Mouse (Mus musculus) kidney, embryonic 15.5 days (tissue): ENCODE results near the gene Rabl6. TPM values are rescaled to one million over a fixed set of nuclear protein-coding genes. Genes with fewer than 3 reads are reported as not detected.

Experiments
- ATAC-seq: fragments of 200-750 bp; cut with Nextera tagmentation; replicated peaks from 2 replicates; pipeline ENCODE4 v1.8.0; 2017; ENCODE audit warnings: moderate TSS enrichment; ENCODE audit not compliant: low FRiP score
- H3K27ac ChIP-seq: fragments of 300-500 bp; sonication (generic); 2 replicates; pipeline ENCODE4 v1.5.1; 2015; ENCODE audit warnings: mild to moderate bottlenecking, inconsistent platforms
- H3K27me3 ChIP-seq: fragments of 300-500 bp; sonication (generic); 2 replicates; pipeline ENCODE4 v1.6.1; 2015; ENCODE audit warnings: inconsistent platforms
- H3K36me3 ChIP-seq: fragments of 300-500 bp; sonication (generic); 2 replicates; pipeline ENCODE4 v1.6.1; 2015; ENCODE audit warnings: inconsistent platforms
- H3K4me1 ChIP-seq: fragments of 300-500 bp; sonication (generic); 2 replicates; pipeline ENCODE4 v1.6.1; 2015; ENCODE audit warnings: inconsistent platforms
- H3K4me2 ChIP-seq: fragments of 300-500 bp; sonication (generic); 2 replicates; pipeline ENCODE4 v1.6.1; 2015; ENCODE audit warnings: moderate library complexity, mild to moderate bottlenecking, inconsistent platforms
- H3K4me3 ChIP-seq: fragments of 300-500 bp; sonication (generic); replicated peaks from 2 replicates; pipeline ENCODE4 v1.5.1; 2015; ENCODE audit warnings: mild to moderate bottlenecking, inconsistent platforms
- H3K9ac ChIP-seq: fragments of 300-500 bp; sonication (generic); 2 replicates; pipeline ENCODE4 v1.6.1; 2015; ENCODE audit warnings: mild to moderate bottlenecking, inconsistent platforms
- H3K9me3 ChIP-seq: fragments of 300-500 bp; sonication (generic); replicated peaks from 2 replicates; pipeline ENCODE4 v1.6.1; 2016; ENCODE audit warnings: inconsistent platforms
- WGBS: fragments of 180-500 bp; shearing (Covaris S2); methylation state at CpG from one replicate; pipeline ENCODE4 v1.1.7; 2015; ENCODE audit warnings: mixed read lengths; 5-methylcytosine and 5-hydroxymethylcytosine counted together
- polyA plus RNA-seq: library from polyadenylated mRNA; unstranded; fragments of >200 nt; fragmentation: Nextera tagmentation; extraction: Ambion mirVana; gene quantifications from 2 replicates; pipeline ENCODE4 v1.2.1, GENCODE M21; 2015

Rabl6 gene
- polyA plus RNA-seq = 72.8 and 74.7 TPM in 2 replicates

DNA sequence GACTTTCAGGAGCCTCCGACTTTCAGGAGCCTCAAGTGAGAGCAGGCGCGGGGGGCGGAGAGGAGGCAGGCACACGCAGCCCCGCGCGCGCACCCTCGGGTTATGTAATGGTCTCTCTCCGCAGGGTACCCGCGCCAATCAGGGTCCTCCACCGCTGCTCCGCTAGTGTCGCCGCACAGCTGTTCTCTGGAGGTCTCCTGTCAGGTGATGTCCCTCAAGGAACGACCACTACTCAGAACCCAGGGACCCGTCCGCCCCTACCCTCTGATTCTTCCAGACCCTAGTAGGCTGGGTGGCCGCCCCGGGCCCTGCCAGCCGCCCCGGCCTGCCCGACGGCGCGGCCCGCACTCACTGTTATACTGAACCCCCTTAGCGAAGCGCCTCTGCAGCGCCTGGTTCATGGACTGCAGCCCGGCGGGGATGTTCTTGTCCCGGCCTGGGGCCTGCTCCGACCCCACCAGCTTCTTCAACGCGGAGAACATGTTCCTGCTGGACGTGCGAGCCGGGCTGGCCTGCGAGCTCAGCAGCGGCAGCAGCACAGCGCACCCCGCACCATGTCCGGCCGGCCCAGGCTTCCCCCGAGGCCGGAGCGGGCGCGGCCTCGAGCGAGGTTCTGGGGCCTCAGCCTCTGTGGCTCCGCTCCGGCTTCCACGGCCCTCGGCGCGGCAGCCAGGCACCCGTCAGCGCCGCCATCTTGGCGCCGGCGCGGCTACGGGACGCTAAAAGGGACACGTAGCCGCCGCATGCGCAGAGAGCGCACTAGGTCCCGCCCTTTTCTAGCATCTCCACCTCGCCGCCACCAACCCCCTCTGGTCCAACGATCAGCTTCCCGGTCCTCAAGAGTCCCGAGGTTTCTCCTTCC is at the start of gene Rabl6:
TSS of gene Rabl6 (minus strand) at position 761 of the 862 bp plus-strand sequence.
- peak within 1 kb of the TSS; percentile 81 for H3K9ac ChIP-seq
- no peaks in the 10 kb centered on the region for H3K9me3 ChIP-seq
- ATAC-seq = peak; percentile 92
- H3K4me1 ChIP-seq = peaks cover 20% of the 10 kb centered on the region
- no peaks in the 10 kb centered on the region for H3K27me3 ChIP-seq
- H3K27ac ChIP-seq = peak within 1 kb of the TSS; percentile 92
- WGBS = under 1% methylated on average over 80 of the region's 80 CpGs
- peak within 1 kb of the TSS; percentile 58 for H3K4me2 ChIP-seq
- H3K4me3 ChIP-seq = peak within 1 kb of the TSS; percentile 79
- peaks cover 12% of the 10 kb centered on the region for H3K36me3 ChIP-seq

DNA sequence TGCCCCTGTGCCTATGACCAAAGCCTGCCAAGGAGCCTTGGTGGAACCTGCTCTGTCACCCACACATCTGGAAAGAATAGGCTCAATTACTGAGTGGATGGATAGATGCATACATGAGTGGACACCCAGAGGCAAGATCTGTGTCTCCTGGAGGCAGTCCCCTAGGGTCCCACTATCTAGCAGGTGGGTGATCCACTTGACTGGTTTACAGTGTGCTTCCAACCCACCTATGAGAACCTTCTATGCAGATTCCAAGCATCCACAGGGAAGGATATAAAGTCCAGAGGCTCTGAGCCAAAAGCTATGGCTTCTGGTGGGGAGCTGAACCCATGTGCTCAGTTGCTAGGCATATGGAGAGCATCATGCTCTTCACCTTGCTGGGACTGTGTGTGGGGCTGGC is 49.3 kb upstream of the Rabl6 start, which contains the start of gene Lcn5:
TSS of gene Lcn5 (plus strand) at position 301 of the 400 bp plus-strand sequence.
- no peak within 1 kb of the TSS for H3K27ac ChIP-seq
- ATAC-seq = no peak
- no peak within 1 kb of the TSS for H3K4me2 ChIP-seq
- no peak within 1 kb of the TSS for H3K9ac ChIP-seq
- H3K9me3 ChIP-seq = no peaks in the 10 kb centered on the region
- H3K4me1 ChIP-seq = 0 out of 2 replicates have a peak, but pooled peaks cover 4% of the 10 kb centered on the region
- H3K27me3 ChIP-seq = no peaks in the 10 kb centered on the region
- no peak within 1 kb of the TSS for H3K4me3 ChIP-seq
- no peaks in the 10 kb centered on the region for H3K36me3 ChIP-seq

DNA sequence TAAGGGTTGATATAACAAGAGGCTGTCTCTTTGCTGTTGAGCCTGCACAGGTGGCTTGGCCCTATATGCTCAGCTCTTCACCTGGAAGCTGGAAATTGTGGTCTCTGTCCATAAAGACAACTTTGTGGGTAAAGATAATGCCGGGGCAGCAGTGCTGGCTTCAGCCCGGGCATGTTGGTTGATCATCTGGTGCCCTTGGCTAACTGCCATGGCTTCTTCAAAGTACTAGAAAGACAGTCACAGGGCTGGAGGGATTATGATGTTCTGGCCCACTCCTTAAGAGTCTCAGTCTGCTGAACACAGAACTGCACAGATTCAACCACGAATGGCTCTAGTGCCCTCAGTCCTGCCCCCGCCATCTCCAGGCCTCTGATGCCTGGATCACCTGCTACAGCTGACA is 48.9 kb upstream of the Rabl6 start:
- Histone ChIP-seq H3K27ac (no peak overlapping the region), H3K4me2 (no peak overlapping the region), H3K9me3 (no peaks in the 10 kb centered on the region), H3K9ac (no peak overlapping the region), H3K4me3 (no peak overlapping the region), H3K27me3 (no peaks in the 10 kb centered on the region), H3K4me1 (0 out of 2 replicates have a peak, but pooled peaks cover 4% of the 10 kb centered on the region), H3K36me3 (no peaks in the 10 kb centered on the region)
- ATAC-seq = no peak
- WGBS = 79% methylated on average over 4 of the region's 4 CpGs

DNA sequence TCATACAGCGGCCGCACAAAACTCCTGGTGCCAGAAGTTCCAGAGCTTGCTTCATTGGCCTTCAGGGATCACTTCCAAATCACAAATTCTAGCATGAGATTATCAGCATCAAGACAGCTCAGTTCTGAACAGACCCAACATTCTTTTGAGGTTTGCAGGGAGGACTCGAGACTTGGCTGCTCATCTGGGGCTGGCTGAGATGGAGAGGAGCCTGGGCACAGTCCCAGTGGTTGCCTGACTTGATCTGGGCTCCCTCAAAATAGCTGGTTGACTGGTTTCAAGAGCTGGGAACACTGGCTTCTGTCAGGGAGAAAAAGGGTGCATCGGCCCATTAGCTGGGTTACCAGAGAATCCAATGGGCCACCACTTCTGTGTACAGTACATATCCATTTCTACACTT is 48.4 kb upstream of the Rabl6 start:
- Histone ChIP-seq H3K36me3 (no peaks in the 10 kb centered on the region), H3K9ac (no peak overlapping the region)
- WGBS = 83% methylated on average over 4 of the region's 4 CpGs

DNA sequence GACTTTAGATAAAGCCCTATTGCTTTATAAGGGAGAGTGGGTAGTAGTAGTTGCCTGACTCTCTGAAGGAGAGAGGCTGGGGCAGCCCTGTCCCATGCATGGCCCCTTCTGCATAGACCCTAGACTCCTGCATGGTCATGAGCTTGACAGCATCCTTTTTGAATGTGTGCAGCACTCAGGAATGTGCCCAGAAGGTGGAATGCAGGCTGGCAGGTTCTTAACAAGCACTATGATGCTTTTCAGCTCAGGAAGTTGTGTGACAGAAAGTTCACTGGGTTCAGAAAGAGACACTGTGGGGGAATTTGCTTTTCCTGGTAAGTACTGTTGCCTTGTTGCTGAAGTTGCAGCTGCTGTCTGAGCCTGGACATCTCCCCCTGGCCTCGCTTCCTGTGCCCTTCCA is 46.2 kb upstream of the Rabl6 start:
- H3K27ac ChIP-seq = no peak overlapping the region
- no peak overlapping the region for H3K9ac ChIP-seq

More for the DNA sequence above, 48.4 kb upstream of the Rabl6 start:
- Histone ChIP-seq H3K27ac (no peak overlapping the region), H3K4me3 (no peak overlapping the region), H3K4me1 (0 out of 2 replicates have a peak, but pooled peaks cover 4% of the 10 kb centered on the region), H3K4me2 (no peak overlapping the region), H3K27me3 (no peaks in the 10 kb centered on the region), H3K9me3 (no peaks in the 10 kb centered on the region)
- ATAC-seq = no peak

DNA sequence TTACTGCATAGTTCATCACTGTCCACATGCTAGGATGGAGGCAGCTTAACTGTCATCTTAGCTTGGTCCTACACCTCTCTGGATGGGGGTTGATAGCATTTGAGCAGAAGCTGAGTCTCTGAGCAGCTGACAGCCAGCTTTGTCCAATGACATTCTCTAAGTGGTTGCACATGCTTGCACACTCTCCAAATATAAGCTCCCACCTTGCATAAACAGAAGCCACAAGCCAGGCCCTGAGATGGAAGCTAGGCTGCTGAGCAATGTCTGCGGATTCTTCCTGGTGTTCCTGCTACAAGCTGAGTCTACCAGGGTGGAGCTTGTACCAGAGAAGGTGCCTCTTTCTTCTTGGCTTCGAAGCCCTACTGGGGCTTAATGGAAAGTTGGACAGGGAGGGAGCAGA is 44.6 kb upstream of the Rabl6 start, which contains the start of gene Lcn8:
TSS of gene Lcn8 (plus strand) at position 219 of the 400 bp plus-strand sequence.
- 80% methylated on average over 2 of the region's 2 CpGs for WGBS
- H3K27ac ChIP-seq = no peak within 1 kb of the TSS
- H3K4me1 ChIP-seq = 0 out of 2 replicates have a peak, but pooled peaks cover 4% of the 10 kb centered on the region
- H3K4me2 ChIP-seq = no peak within 1 kb of the TSS
- no peaks in the 10 kb centered on the region for H3K9me3 ChIP-seq
- H3K9ac ChIP-seq = no peak within 1 kb of the TSS
- no peaks in the 10 kb centered on the region for H3K27me3 ChIP-seq
- no peak within 1 kb of the TSS for H3K4me3 ChIP-seq
- ATAC-seq = no peak
- H3K36me3 ChIP-seq = no peaks in the 10 kb centered on the region

More for the DNA sequence above, 46.2 kb upstream of the Rabl6 start:
- Histone ChIP-seq H3K4me1 (0 out of 2 replicates have a peak, but pooled peaks cover 4% of the 10 kb centered on the region), H3K4me3 (no peak overlapping the region), H3K36me3 (no peaks in the 10 kb centered on the region), H3K9me3 (no peaks in the 10 kb centered on the region), H3K4me2 (no peak overlapping the region), H3K27me3 (no peaks in the 10 kb centered on the region)
- ATAC-seq = no peak
- WGBS = 46% methylated on average over 1 of the region's 1 CpGs

DNA sequence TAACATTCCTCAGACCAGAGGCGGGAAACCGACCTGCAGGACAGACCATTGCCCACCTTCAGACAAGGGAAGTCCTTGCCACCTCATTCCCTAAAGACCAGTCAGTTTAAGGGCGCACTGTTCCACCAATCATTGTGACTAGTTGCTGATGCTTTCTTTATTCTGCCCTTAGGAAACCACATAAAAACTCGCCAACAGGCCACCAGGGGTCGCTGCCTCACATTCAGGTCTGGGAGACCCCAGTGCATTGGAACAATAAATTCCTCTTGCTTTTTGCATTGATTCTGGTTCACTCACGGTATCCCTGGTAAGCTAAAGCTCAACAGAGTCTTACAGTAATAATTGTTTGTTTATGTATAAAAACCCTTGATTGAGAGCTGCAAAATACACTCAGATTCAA is 31.6 kb upstream of the Rabl6 start:
- no peaks in the 10 kb centered on the region for H3K4me1 ChIP-seq
- H3K27ac ChIP-seq = no peak overlapping the region
- no peak overlapping the region for H3K4me3 ChIP-seq
- H3K36me3 ChIP-seq = no peaks in the 10 kb centered on the region
- ATAC-seq = no peak
- H3K4me2 ChIP-seq = no peak overlapping the region
- no peaks in the 10 kb centered on the region for H3K9me3 ChIP-seq
- no peak overlapping the region for H3K9ac ChIP-seq
- H3K27me3 ChIP-seq = no peaks in the 10 kb centered on the region
- 18% methylated on average over 6 of the region's 6 CpGs for WGBS

DNA sequence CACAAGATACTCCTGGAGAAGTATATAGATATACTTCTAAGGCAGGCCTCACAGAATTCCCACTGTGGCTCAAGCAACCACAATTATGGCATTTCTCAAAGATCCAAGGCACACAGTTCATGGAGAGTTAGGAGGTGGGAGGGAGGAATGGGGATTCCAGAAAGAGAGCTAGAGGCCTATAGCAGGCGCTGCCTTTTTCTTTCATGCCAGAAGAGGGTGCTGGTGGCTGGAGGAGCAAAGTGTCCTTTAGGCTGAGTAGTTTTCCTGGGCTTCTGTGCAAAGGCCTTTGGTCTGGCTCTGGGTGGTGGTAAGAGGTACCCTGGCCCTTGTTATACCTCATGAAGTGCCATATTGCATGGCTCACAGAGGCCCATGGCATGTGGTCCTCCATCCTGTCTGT is 25.7 kb upstream of the Rabl6 start:
- H3K4me2 ChIP-seq = no peak overlapping the region
- H3K36me3 ChIP-seq = no peaks in the 10 kb centered on the region
- no peaks in the 10 kb centered on the region for H3K9me3 ChIP-seq
- no peak overlapping the region for H3K9ac ChIP-seq
- no peaks in the 10 kb centered on the region for H3K27me3 ChIP-seq
- H3K27ac ChIP-seq = no peak overlapping the region
- H3K4me3 ChIP-seq = no peak overlapping the region
- H3K4me1 ChIP-seq = no peaks in the 10 kb centered on the region
- ATAC-seq = no peak
- 53% methylated on average over 1 of the region's 1 CpGs for WGBS

DNA sequence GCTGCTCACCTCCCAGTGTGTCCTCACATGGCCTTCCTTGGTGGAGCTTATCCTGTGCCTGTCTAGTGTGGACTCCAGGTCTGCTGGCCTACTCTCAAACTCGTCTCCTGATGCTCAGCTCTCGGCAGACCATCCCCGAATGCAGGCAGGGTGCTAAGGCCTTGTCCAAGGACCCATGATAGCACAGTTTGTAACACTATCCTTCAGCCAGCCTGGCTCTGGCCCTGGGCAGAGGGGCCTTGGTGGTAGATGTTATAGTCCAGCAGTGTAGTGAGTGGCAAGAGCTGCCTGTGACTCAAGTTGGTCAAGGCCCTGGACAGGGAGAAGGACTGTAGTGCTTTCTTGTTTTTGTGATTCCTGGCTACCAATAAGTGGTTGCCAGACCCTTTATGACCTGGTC is 25.3 kb upstream of the Rabl6 start:
- Histone ChIP-seq H3K9ac (no peak overlapping the region), H3K4me2 (no peak overlapping the region), H3K4me1 (no peaks in the 10 kb centered on the region), H3K4me3 (no peak overlapping the region), H3K36me3 (no peaks in the 10 kb centered on the region), H3K27ac (no peak overlapping the region), H3K27me3 (no peaks in the 10 kb centered on the region), H3K9me3 (no peaks in the 10 kb centered on the region)
- WGBS = 77% methylated on average over 3 of the region's 3 CpGs
- ATAC-seq = no peak

DNA sequence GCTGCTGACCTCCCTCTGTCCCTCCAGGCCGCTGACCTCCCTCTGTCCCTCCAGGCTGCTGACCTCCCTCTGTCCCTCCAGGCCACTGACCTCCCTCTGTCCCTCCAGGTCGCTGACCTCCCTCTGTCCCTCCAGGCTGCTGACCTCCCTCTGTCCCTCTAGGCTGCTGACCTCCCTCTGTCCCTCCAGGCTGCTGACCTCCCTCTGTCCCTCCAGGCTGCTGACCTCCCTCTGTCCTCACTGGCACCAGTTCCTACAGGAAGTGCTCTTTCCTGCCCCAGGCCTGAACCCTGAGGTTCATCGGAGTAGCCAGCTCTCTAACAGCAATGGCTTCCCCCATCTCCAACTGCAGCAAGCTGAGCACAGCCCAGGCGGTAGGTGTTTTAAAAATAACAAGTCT is 20.4 kb upstream of the Rabl6 start:
- H3K36me3 ChIP-seq = no peaks in the 10 kb centered on the region
- no peaks in the 10 kb centered on the region for H3K27me3 ChIP-seq
- no peaks in the 10 kb centered on the region for H3K9me3 ChIP-seq
- no peaks in the 10 kb centered on the region for H3K4me1 ChIP-seq
- 27% methylated on average over 4 of the region's 4 CpGs for WGBS
- H3K9ac ChIP-seq = no peak overlapping the region
- H3K27ac ChIP-seq = no peak overlapping the region
- H3K4me3 ChIP-seq = no peak overlapping the region
- no peak overlapping the region for H3K4me2 ChIP-seq
- no peak for ATAC-seq

DNA sequence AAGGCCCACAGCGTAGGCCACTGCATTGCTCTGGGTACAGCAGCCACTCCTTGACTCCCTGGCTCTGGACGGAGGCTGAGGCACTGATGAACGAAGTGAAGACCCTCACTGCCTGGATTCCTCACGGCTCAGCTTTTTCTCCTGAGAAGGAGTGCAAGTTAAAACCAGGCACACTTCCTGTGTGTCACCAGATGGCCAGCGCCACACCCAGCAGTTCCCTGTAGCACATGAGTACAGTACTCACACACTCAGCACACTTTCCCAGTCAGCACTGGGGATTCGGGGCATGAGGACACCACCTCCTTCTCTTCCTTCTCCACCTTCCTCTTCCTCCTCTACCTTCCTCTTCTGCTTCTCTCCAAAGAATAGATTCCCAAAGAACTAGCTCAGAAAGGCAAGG is 19.5 kb upstream of the Rabl6 start, which contains the start of gene Fcna:
TSS of gene Fcna (minus strand) at position 220 of the 400 bp plus-strand sequence.
- Histone ChIP-seq H3K4me1 (no peaks in the 10 kb centered on the region), H3K27ac (no peak within 1 kb of the TSS), H3K9me3 (no peaks in the 10 kb centered on the region), H3K9ac (no peak within 1 kb of the TSS), H3K4me2 (no peak within 1 kb of the TSS), H3K36me3 (no peaks in the 10 kb centered on the region), H3K27me3 (no peaks in the 10 kb centered on the region), H3K4me3 (no peak within 1 kb of the TSS)
- ATAC-seq = no peak
- 71% methylated on average over 6 of the region's 6 CpGs for WGBS

DNA sequence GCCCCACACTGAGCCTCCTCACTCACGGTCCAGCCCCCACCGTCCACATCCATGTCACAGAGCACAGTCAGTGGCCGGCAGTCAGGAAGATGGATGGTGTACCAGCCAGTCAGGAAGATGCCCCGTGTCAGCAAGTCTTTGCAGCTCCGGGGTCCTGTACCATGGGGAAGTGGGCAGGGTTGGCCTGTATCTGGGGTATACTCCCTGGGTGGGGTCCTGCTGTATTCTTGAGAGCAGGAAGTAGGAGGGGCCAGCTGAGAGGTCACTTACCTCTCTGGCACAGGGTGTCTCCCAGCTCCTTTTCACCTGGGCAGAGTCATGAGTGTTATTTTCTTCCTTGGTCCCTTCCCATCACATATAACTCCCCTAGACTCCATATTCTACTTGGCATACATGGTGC is 17.7 kb upstream of the Rabl6 start:
- H3K4me2 ChIP-seq = no peak overlapping the region
- no peaks in the 10 kb centered on the region for H3K36me3 ChIP-seq
- peaks cover 11% of the 10 kb centered on the region; the same call in 1 of the 2 replicates for H3K4me1 ChIP-seq
- no peaks in the 10 kb centered on the region for H3K27me3 ChIP-seq
- 41% methylated on average over 5 of the region's 5 CpGs for WGBS
- H3K27ac ChIP-seq = no peak overlapping the region
- no peaks in the 10 kb centered on the region for H3K9me3 ChIP-seq
- H3K4me3 ChIP-seq = no peak overlapping the region
- no peak overlapping the region for H3K9ac ChIP-seq
- ATAC-seq = no peak
